Mouse (Mus musculus) CH12.LX (cell line): Measurements from ENCODE around the gene Tcf7. TPM values are rescaled to one million over a fixed set of nuclear protein-coding genes. Genes with fewer than 3 reads are reported as not detected.

Experiments
- DNase-seq: peaks from one replicate; pipeline ENCODE4 v3.0.0-alpha.2; 2013; ENCODE audit errors: extremely low read depth
- H3K27ac ChIP-seq: 2 replicates; pipeline ENCODE4 v1.5.1; 2012; ENCODE audit warnings: low read depth, mild to moderate bottlenecking, control low read depth, moderate library complexity; ENCODE audit not compliant: insufficient read depth
- H3K27me3 ChIP-seq: replicated peaks from 2 replicates; pipeline ENCODE3; 2012; ENCODE audit warnings: inconsistent platforms
- H3K36me3 ChIP-seq, 2 experiments: replicated peaks in 1 of 2; 2 replicates each; pipeline versions ENCODE3 to v1.6.1; 2012; ENCODE audit warnings: inconsistent platforms in 1 of 2, low read length in 1 of 2, mild to moderate bottlenecking in 1 of 2, mixed read lengths in 1 of 2, moderate library complexity in 1 of 2; ENCODE audit not compliant: control insufficient read depth in 1 of 2, insufficient read depth in 1 of 2
- H3K4me1 ChIP-seq, 2 experiments: 2 replicates each; pipeline ENCODE4 v1.6.1; 2012; ENCODE audit warnings: inconsistent platforms in 1 of 2, moderate library complexity in 1 of 2; ENCODE audit not compliant: insufficient read depth in 2 of 2, control insufficient read depth in 1 of 2
- H3K4me2 ChIP-seq: 2 replicates; pipeline ENCODE4 v1.6.1; 2012; ENCODE audit warnings: low read depth, mild to moderate bottlenecking, control low read depth; ENCODE audit not compliant: poor library complexity, insufficient read depth, severe bottlenecking
- H3K4me3 ChIP-seq, 3 experiments: fragments of 150-350 bp in 1 of 3; sonication (generic) in 1 of 3; replicated peaks in 1 of 3; 2 replicates each; pipeline versions ENCODE3 to v1.5.1; 2011 to 2012; ENCODE audit warnings: low read depth in 2 of 3, low read length in 2 of 3, mild to moderate bottlenecking in 2 of 3, moderate library complexity in 2 of 3, control low read depth in 1 of 3, improper control_type of control experiment in 1 of 3, inconsistent platforms in 1 of 3, mixed read lengths in 1 of 3; ENCODE audit not compliant: poor library complexity in 1 of 3
- H3K79me2 ChIP-seq: replicated peaks from 2 replicates; pipeline ENCODE4 v1.6.1; 2012; ENCODE audit warnings: mild to moderate bottlenecking, moderate library complexity; ENCODE audit not compliant: control insufficient read depth, poor library complexity, insufficient read depth, severe bottlenecking; ENCODE audit errors: extremely low read depth
- H3K9ac ChIP-seq: 2 replicates; pipeline ENCODE4 v1.6.1; 2012; ENCODE audit warnings: low read depth, mild to moderate bottlenecking, control low read depth, moderate library complexity; ENCODE audit not compliant: insufficient read depth
- H3K9me3 ChIP-seq: replicated peaks from 2 replicates; pipeline ENCODE3; 2012; ENCODE audit warnings: low read length, inconsistent platforms, mixed read lengths
- BHLHE40 ChIP-seq: IDR thresholded peaks from 2 replicates; pipeline ENCODE4 v1.6.1; 2011; ENCODE audit warnings: mild to moderate bottlenecking, low read depth, low read length, improper control_type of control experiment
- CHD1 ChIP-seq: IDR thresholded peaks from 2 replicates; pipeline ENCODE4 v1.6.1; 2012; ENCODE audit warnings: low read depth, low read length, improper control_type of control experiment, inconsistent platforms
- CHD2 ChIP-seq: IDR thresholded peaks from 2 replicates; pipeline ENCODE4 v1.6.1; 2011; ENCODE audit warnings: low read length, improper control_type of control experiment
- E2F4 ChIP-seq: IDR thresholded peaks from 2 replicates; pipeline ENCODE4 v1.6.1; 2011; ENCODE audit warnings: low read depth, low read length, improper control_type of control experiment; ENCODE audit not compliant: insufficient replicate concordance
- EP300 ChIP-seq: IDR thresholded peaks from 2 replicates; pipeline ENCODE4 v1.6.1; 2011; ENCODE audit warnings: low read length, improper control_type of control experiment
- ETS1 ChIP-seq: conservative IDR thresholded peaks from 2 replicates; pipeline ENCODE4 v1.6.1; 2012; ENCODE audit warnings: low read depth, mild to moderate bottlenecking, inconsistent platforms, low read length, improper control_type of control experiment, moderate library complexity
- GABPA ChIP-seq: IDR thresholded peaks from 2 replicates; pipeline ENCODE4 v1.6.1; 2012; ENCODE audit warnings: low read depth, low read length, improper control_type of control experiment, inconsistent platforms; ENCODE audit not compliant: insufficient replicate concordance
- HCFC1 ChIP-seq: IDR thresholded peaks from 2 replicates; pipeline ENCODE4 v1.6.1; 2012; ENCODE audit warnings: low read depth, mild to moderate bottlenecking, inconsistent platforms, low read length, improper control_type of control experiment
- JUND ChIP-seq: conservative IDR thresholded peaks from 2 replicates; pipeline ENCODE4 v1.6.1; 2011; ENCODE audit warnings: low read depth, low read length, improper control_type of control experiment
- MAX ChIP-seq: IDR thresholded peaks from 2 replicates; pipeline ENCODE4 v1.6.1; 2011; ENCODE audit warnings: low read length, improper control_type of control experiment
- MXI1 ChIP-seq: IDR thresholded peaks from 2 replicates; pipeline ENCODE4 v1.6.1; 2011; ENCODE audit warnings: mild to moderate bottlenecking, low read depth, low read length, improper control_type of control experiment
- MYC ChIP-seq: IDR thresholded peaks from 2 replicates; pipeline ENCODE4 v1.6.1; 2011; ENCODE audit warnings: low read depth, mild to moderate bottlenecking, improper control_type of control experiment, low read length
- NELFE ChIP-seq: IDR thresholded peaks from 2 replicates; pipeline ENCODE4 v1.6.1; 2011; ENCODE audit warnings: low read depth, low read length, improper control_type of control experiment
- NRF1 ChIP-seq: IDR thresholded peaks from 2 replicates; pipeline ENCODE4 v1.6.1; 2014; ENCODE audit warnings: low read depth, mild to moderate bottlenecking, inconsistent platforms, low read length, improper control_type of control experiment, moderate library complexity
- PAX5 ChIP-seq: IDR thresholded peaks from 2 replicates; pipeline ENCODE4 v1.6.1; 2012; ENCODE audit warnings: low read length, inconsistent platforms, mixed read lengths
- POLR2AphosphoS2 ChIP-seq: IDR thresholded peaks from 2 replicates; pipeline ENCODE4 v1.6.1; 2011; ENCODE audit warnings: low read depth, low read length, improper control_type of control experiment
- SIN3A ChIP-seq: IDR thresholded peaks from 2 replicates; pipeline ENCODE4 v1.6.1; 2012; ENCODE audit warnings: low read length, improper control_type of control experiment, inconsistent platforms
- TBP ChIP-seq: conservative IDR thresholded peaks from 2 replicates; pipeline ENCODE4 v1.6.1; 2011; ENCODE audit warnings: low read depth, low read length, improper control_type of control experiment
- TCF12 ChIP-seq: IDR thresholded peaks from 2 replicates; pipeline ENCODE4 v1.6.1; 2014; ENCODE audit warnings: low read depth, mild to moderate bottlenecking, inconsistent platforms, low read length, improper control_type of control experiment
- USF1 ChIP-seq: IDR thresholded peaks from 2 replicates; pipeline ENCODE4 v1.6.1; 2014; ENCODE audit warnings: low read depth, mild to moderate bottlenecking, inconsistent platforms, low read length, improper control_type of control experiment
- ZC3H11A ChIP-seq: IDR thresholded peaks from 2 replicates; pipeline ENCODE4 v1.6.1; 2012; ENCODE audit warnings: low read depth, mild to moderate bottlenecking, inconsistent platforms, low read length, improper control_type of control experiment
- ZKSCAN1 ChIP-seq: IDR thresholded peaks from 2 replicates; pipeline ENCODE4 v1.6.1; 2012; ENCODE audit warnings: low read depth, inconsistent platforms, low read length, improper control_type of control experiment, borderline replicate concordance
- ZMIZ1 ChIP-seq: IDR thresholded peaks from 2 replicates; pipeline ENCODE4 v1.6.1; 2012; ENCODE audit warnings: low read depth, mild to moderate bottlenecking, inconsistent platforms, low read length, improper control_type of control experiment
- ZNF384 ChIP-seq: IDR thresholded peaks from 2 replicates; pipeline ENCODE4 v1.6.1; 2012; ENCODE audit warnings: low read depth, low read length, improper control_type of control experiment, inconsistent platforms
- dilution Hi-C: fragments of 300-500 bp; cut with MboI; formaldehyde crosslinking; loops from 2 replicates; pipeline ENCODE4 v1.14.3; 2020; ENCODE audit warnings: low sequenced_read_pairs; ENCODE audit not compliant: extremely low pct_unique_long_range_greater_than_20kb, extremely low pct_ligation_motif_present
- in situ Hi-C: fragments of 300-500 bp; cut with MboI; formaldehyde crosslinking; loops from 3 replicates; pipeline ENCODE4 v1.14.3; 2019; ENCODE audit warnings: low sequenced_read_pairs, low pct_ligation_motif_present, low pct_unique_long_range_greater_than_20kb, mixed read lengths
- polyA plus RNA-seq: library from polyadenylated mRNA; unstranded; fragments of >175 nt; gene quantifications from 2 replicates; pipeline ENCODE4 v1.2.1, GENCODE M21; 2012; ENCODE audit warnings: low read depth; ENCODE audit not compliant: insufficient read length
- total RNA-seq, 2 experiments: library from RNA; depleted of rRNA; stranded (reverse); fragments of 300-350 nt in 1 of 2; fragments of >200 nt in 1 of 2; gene quantifications; 2 replicates each; pipeline ENCODE4 v1.2.3; 2012 to 2014

Gene Tcf7
- total and polyA plus RNA-seq, 3 experiments, result 0.55 to 5.5 (median 0.85) TPM

- peaks cover 12% of the 10 kb centered on the region for H3K27me3 ChIP-seq
- H3K9me3 ChIP-seq, result no peaks in the 10 kb centered on the region
- no peak overlapping the region for H3K4me2 ChIP-seq
- TF ChIP-seq PAX5, result no peak
- peak; percentile 23; the same call in 1 of the 2 replicates for TF ChIP-seq EP300
- TF ChIP-seq NELFE, result no peak
- TF ChIP-seq ETS1, result peak; percentile 85
- no peak for TF ChIP-seq MYC
- no peak for TF ChIP-seq GABPA
- no peak for TF ChIP-seq POLR2AphosphoS2
- no peak for TF ChIP-seq CHD1
- TF ChIP-seq E2F4, result no peak
- no peak for TF ChIP-seq HCFC1
- TF ChIP-seq ZNF384, result no peak
- TF ChIP-seq TCF12, result peak; percentile 34; the same call in 1 of the 2 replicates
- peak; percentile 73 for TF ChIP-seq BHLHE40
- no peak for TF ChIP-seq JUND
- no peak for TF ChIP-seq ZKSCAN1
- TF ChIP-seq MAX, result no peak
- TF ChIP-seq CHD2, result no peak
- TF ChIP-seq SIN3A, result no peak
- TF ChIP-seq MXI1, result no peak
- no peak for TF ChIP-seq USF1
- TF ChIP-seq ZC3H11A, result no peak
- TF ChIP-seq TBP, result no peak
- no peak for TF ChIP-seq NRF1
- no peak for TF ChIP-seq ZMIZ1
- peaks cover 29 to 69% of the 10 kb centered on the region in 2 experiments for H3K4me1 ChIP-seq
- no peak overlapping the region for H3K9ac ChIP-seq
- in situ Hi-C loops (no loop called here), dilution Hi-C loops (no loop called here)
- no peak overlapping the region for H3K27ac ChIP-seq
- H3K4me3 ChIP-seq, result no peak overlapping the region
- H3K79me2 ChIP-seq, result no peaks in the 10 kb centered on the region
- H3K36me3 ChIP-seq, result no peaks in the 10 kb centered on the region
- DNase-seq, result no peak
Measured at GRCm38 (mm10) chr11:52318445-52318844, 35.6 kb upstream of the Tcf7 start.
